Mouse (Mus musculus): ENCODE data around the gene Ctrl.
A peak's percentile ranks its signal among the peaks of the same experiment; 100 is the strongest.
"Not testable (repeated sequence)": the region's sequence is repeated elsewhere in the genome, so short reads cannot be mapped to it uniquely, and the experiment has no call there.

Ctrl gene

DNA sequence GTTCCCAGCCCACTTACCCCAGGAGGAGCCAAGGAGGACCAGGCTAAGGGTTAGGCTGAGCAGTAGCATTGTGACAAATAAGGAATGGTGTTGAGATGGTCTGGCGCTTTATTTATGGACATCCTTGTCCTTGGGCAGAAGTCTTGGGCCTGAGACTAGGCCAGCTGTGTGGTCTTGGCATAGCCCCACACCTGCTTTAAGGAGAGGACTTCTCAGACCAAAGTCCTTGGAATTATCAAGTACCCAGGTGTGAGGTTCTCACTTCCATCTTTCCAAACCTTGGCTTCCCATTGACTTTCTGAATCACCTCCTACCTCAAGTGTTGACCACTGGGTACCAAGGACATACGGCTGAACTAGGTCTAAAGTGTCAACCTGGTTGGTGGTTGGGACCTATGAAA, at the start of gene Ctrl:
TSS of gene Ctrl (minus strand) at position 101 of the 400 bp plus-strand sequence.
- no peak for DNase-seq

DNA sequence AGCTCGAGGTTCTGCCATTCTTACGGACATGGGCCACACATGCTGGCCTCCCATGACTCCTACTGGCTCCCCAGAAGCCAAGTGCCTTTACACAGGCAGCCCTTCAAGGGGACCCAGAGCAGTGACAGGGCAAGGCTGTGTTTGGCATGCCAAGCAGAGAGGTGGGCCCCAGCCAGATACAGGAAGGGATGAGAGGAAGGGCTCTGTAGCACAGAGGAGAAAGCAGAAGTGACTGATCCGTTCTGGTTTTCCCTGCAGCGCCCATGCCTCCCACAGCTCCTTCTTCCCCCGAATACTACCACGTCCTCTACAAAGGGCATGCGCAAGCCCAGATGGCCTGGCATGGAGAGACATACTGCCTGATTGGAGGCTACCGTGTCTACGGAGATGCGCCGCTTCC, 49.7 kb upstream of the Ctrl start:
- DNase-seq: not testable (repeated sequence)

DNA sequence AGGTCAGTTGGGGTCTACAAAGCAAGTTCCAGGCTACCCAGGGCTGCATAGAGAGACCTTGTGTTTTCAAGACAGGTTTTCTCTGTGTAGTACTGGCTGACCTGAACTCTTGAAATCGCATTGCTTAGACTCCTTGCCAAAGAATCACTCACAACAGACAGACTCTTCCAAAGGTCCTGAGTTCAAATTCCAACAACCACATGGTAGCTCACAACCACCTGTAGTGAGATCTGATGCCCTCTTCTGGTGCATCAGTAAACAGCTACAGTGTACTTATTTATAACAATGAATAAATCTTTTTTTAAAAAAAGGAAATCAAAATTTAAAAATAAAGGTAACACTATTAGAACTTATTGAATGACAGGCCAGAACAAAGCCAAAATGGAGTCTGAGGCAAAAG, 47.5 kb upstream of the Ctrl start:
- DNase-seq: no peak

DNA sequence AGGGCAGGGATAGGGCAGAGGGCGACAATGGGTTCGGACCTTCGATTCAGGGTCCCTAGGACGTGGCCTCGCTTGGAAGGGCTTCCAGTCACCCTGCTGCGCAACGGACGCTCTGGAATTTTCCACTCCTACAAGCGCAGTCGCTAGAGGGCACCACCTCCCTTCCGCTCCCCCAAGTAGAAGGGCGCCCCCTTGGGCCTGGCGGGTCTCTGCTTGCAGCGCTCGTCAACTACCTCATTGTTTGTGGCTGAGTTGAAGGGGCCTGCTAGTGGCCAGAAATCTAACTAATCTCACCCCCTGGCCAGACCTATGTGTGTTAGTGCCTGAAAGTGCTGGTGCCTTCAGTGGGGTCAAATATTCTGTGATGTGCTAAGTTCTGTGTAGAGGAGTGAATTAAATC, 45.7 kb upstream of the Ctrl start, which contains the start of gene Dpep3:
TSS of gene Dpep3 (minus strand) at position 105 of the 400 bp plus-strand sequence.
- DNase-seq: no peak

DNA sequence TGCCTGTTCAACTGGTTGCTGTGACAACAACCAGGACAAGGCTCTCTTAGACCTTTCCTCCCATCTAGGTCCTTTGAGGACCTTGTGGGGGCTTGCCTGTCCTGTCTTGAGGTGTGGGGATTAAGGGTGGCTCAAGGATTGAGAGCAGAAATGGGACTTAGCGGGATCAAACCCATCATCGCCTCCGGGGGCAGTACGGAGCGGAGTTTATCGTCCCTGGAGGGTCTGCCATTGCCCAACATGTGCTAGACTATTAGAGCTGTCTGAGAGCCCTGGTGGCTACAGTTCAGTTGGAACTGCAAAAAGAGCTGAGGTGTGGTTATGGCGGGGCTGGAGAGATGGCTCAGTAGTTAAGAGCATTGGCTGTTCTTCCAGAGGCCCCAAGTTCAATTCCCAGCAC, 41.7 kb upstream of the Ctrl start:
- no peak for DNase-seq

DNA sequence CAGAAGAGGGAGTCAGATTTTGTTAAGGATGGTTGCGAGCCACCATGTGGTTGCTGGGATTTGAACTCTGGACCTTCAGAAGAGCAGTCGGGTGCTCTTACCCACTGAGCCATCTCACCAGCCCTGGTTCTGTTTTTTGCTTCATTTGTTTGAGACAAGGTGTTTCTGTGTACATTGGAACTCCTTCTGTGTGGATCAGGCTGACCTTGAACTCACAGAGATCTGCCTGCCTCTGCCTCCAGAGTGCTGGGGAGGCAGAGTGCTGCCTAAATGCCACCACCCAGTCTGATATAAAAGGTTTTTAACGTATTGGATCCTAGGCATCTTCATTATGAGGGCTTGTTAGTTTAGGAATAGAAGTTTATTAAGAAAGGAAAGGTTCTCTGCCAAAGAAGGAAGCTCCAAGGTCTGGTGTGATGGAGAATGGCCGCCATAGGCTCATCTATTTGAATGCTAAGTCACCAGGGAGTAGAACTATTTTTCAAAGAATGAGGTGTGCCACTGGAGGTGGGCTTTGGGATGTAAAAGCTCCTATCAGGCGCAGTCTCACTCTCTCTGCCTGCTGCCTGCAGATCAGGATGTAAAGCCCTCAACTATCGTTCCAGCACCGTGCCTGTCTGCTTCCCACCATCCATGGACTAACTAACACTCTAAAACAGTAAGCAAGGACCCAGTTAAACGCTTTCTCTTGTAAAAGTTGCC, 37.5 kb upstream of the Ctrl start:
- DNase-seq: no peak

DNA sequence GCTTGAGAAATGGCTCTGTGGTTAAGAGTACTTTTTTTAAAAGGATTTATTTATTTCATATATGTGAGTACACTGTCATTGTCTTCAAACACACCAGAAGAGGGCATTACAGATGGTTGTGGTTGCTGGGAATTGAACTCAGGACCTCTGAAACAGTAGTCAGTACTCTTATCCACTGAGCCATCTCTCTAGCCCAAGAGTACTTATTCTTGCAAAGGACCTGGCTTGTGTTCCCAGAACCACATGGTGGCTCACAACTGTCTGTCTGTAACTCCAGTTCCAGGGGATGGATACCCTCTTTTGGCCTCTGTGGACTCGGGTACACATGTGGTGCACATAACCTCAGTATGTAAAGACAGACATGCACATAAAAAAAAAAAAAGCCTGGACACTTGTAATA, 35.7 kb upstream of the Ctrl start:
- DNase-seq: no peak

DNA sequence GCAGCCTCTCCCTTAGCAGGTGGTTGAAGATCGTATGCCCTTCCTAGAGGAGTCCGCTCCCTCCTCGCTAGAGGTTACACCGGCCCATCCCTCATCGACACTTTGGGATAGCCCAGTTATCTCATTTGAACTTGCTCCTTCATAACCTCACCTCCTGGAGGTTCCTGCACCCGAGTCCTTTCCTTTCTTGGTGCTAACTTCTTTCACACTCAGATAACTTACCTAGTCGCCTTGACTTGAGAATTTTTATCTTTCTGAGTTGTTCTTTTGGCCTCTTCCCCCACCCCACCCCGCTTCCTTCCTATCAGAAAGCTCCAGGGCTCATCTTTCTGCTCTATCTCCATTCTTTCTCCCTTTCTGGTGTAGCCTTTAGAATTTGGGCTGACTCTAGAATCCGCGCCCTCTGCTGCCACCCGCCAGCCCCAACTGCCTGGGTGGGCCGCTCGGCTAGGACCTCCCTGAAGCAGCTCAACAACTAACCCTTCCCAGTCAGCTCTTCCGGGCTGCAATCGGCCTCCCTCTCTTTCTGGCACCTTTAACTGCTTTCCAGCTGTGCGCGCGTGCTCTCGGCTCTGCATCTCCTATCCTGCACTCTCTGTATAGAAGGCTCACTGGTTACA, 33.1 kb upstream of the Ctrl start:
- no peak for DNase-seq

DNA sequence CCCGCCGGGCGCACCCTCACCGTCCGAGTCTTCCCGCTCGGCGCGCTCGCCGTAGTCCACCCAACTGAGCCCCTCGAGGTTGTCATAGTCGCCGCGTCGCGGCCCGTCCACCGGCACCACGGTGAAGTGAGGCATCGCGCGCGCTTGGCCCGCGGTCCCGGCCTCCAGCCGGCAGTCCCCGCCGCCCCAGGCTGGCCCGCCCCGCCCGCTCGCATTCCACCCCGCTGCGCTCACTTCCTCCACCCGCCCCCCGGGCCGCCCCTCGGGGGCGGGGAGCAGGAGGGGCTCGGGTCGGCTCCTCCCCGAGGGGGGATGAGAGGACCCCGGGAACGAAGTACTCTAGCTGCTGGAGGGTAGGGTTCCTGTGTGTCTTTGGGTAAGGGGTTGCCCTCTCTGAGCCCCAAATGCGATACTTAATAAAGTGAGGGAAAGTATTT, 32.3 kb upstream of the Ctrl start, which contains the start of gene Slc12a4:
TSS of gene Slc12a4 (minus strand) at position 193 of the 437 bp plus-strand sequence.
- peak; percentile 77 for DNase-seq

DNA sequence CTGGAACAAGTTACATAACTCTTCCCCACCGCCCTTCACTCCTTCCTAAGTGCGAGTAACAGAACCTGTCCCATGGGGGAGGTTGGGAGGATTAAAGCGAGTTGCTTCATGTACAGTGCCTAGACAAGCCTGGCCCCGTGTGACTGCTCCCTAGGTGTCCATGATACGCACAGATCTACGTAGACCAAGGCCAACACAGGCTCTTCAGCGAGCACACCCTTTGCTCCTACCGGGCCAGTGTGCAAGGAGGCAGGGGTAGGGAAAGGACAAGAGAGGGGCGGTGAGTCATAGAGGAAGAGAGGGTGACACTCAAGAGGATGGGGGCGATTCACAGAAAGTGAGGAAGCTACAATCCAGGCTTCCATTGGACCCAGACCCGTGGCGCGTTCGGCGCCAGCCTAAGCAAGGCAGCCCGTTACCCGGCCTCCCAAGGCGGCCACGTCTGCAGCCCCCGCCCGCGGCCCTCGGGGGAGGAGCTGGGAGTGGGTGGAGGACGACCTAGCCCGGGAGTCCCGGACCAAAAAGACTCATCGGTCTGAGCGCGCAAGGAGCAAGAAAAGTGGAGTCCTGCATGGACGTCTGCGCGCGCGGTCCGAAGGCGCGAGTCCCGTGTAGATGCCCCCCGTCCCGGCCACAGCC, 31.7 kb upstream of the Ctrl start:
- peak; percentile 56 for DNase-seq

DNA sequence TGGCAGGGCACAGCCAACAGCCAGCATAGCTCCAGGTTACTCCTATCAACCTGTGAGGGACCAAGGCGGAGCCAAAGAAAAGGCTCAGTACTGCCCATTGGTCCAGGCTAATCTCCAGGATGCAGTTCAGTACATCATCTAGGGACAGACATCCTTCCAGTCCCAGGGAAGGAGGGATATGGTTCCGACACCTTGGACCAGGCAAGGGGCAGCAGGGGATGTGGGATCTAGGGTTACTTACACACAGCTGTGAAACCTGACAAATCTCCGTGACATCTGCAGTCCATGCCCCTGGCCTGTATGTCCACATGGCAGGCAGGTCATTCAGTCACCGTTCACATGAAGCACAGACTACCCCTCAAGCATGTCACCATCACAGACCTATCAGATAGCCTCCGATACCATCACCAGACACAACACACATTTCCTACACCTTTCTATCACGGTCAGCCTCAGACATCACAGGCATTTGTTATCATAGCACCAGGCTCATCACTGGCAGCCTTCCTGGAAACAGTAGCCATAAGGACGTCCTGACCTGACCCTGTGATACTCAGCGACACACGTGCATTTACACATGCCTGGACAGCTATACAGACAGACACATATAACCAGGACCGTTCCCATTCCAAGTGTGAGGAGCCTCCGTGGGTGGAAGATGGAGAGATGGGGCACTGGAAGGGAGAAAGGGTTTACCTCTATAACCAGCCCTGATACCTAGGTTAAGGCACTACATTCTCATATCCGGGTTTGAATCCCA, 31.0 kb upstream of the Ctrl start:
- no peak for DNase-seq

DNA sequence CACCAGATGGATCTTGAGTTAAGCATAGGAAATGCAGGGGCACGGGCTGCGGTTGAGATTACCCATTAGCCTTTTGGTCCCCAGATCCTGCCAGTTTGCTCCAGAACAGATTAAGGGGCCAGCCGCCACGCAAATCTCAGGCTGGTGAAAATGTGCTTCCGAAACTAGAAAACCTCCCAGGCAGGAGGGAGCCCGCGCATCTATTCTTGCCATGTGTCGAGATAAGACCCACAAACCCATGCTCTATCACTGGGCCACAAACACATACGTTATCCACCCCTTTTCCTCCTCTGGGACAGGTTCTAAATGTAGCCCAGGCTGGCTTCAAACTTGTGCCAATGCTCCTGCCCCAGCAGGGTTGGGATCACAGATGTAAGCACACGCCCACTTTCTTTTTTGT, 27.9 kb upstream of the Ctrl start:
- no peak for DNase-seq

DNA sequence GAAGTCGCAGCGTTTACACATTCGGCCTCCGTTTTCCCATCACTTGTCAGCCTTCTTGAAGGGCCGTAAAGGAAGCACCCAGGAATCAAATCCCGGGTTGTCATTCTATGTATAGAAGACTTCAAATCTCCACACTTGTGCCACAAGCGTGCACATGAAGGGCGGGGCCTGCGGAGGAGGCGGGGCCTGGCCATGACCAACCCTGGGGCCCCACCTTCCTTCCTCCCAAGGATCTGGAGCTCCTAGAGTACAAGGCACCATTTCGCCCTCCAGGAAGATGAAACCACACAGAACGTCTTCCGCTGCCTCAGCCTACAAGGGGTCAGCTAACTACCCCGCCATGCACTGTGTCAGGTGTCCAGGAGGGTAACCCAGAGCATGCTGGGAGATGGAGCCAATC, 27.4 kb upstream of the Ctrl start:
- DNase-seq: no peak

DNA sequence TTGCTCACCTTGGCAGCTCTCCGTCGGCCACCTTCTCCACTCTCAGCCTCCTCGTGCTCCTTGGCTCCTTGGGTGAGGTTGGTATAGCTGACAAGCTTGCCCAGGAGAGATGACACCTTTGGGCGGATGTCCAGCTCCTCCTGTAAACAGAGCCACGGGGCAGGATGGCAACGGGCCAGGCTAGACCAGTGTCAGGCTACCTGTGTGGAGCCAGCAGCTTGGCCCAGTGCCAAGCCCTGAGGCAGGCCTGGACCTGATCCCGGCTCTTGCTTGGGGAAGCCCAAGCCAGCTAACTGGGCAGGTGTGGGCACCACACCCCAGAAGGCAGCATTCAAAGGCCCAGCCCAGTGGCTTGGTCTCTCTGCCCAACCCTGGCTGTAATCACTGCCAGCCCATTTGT, 25.7 kb upstream of the Ctrl start:
- peak; percentile 85 for DNase-seq

DNA sequence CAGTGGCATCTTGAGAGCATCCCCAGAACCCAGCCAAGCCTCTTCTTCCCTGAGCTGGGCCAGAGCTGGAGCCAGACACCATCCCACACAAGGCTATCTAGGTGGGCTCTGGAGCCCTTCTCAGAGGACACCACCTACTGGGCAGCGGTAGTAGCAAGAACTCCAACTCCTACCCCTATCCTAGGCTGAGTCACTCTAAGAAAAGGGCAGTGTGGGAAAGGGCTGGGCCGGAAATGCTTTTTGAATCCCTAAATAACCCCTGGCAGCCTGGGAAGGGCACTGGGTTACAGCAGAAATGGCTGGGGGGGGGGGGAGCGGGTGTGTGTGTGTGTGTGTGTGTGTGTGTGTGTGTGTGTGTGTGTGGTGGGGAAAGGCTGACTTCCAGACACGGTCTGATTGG, 24.2 kb upstream of the Ctrl start:
- peak; percentile 49 for DNase-seq

DNA sequence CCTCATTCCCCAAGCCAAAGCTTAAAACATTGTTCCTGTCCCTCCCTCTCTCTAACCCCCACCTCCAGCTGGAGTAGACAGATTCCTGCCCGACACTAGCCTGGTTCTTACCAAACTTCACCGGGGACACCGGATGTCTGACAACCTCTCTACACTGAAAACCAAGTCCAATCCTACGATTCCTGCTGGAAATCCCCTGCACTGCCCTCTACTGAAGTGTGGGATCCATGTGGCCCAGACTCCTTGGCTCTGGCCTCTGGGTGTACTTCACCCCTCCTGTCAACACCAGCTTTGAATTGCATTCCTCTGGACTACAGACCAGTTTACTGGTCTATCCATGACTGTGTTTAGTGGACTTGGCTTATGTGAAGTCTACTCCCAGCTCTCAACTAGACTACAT, 22.9 kb upstream of the Ctrl start:
- no peak for DNase-seq

DNA sequence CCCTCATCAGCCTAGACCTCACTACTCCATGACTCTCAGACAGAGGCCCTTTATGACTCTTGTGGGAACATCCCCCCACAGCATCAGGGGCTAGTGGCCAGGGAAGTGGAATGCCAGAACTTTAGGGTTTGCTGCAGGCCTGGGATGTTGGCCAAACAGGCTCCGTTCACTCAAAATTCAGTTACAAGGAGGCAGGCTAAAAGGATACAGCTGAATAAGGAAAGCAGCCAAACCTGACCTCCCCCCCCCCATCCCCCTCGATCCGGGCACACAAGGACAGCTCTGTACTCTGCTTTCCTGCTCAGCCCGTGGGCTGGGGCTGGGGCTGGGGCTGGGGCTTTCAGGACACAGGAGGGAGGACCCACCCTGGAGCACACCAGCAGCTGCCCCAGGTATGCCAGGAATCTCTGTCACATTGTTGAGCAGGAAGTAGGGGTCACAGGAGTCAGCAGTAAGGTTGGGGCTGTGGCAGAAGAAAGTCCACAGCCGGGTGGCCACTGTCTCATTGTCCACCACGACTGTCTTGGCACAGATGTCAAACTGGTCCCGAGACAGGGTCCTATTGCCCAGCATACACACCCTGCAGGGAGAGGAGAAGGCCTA, 17.5 kb upstream of the Ctrl start:
- DNase-seq: peak; percentile 38

DNA sequence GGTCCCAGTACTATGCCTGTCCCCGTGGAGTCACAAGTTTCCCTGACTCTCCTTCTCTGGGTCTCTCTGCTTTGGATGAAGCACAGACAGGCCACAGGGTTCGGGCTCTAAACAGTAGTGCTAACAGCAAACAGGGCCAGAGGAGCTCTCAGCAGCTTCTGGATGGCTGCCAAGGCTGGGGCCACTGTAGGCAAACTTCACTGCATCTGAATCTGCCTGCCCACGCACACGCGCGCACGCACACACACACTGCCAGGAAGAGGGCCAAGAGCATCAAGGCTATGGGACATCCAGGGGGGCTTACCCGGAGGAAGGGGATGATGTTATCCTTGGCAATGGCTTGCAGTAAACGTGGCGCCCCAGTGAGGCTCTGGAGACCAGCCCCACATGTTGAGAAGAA, 15.7 kb upstream of the Ctrl start:
- no peak for DNase-seq

DNA sequence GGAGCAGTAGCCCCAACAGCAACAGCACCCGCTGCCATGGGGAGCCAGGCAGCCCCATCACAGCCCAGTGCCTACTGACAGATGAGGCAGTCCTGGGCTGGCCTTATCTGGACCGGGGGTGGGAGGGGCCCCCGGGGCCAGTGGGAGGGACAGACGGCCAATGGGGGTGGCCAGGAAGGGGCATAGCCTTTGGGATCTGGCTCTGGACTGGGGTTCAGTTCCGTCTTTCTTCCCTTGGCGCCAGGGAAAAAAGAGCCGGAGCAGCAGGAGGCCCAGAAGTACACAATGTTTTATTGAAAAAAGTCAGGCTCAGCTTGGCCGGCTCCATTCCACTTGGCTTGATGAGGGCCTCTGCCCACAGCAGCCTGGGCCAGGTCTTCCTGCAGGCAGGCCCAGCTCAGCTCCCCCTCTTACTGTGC, 9.7 kb upstream of the Ctrl start, which contains the start of gene Lcat:
TSS of gene Lcat (minus strand) at position 62 of the 419 bp plus-strand sequence.
- DNase-seq: no peak

DNA sequence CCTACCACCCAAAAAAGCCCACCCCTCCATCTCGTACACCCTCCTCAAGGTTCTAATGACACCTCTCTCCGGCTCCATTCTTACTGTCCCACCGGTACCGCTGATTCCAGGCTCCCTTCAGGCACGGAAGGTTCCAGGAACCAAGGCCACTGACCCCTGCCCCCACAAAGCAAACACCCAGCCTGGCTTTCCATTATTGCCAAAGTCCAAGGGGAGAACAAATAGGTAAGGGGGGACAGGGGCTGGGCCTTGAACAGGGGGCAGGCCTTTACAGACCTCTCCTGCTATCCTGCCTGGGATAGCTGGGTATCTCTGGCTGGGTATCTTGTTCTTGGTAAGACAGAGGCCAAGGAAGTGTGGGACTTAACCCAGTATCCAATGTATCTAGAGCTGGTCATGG, 8.9 kb upstream of the Ctrl start:
- no peak for DNase-seq

DNA sequence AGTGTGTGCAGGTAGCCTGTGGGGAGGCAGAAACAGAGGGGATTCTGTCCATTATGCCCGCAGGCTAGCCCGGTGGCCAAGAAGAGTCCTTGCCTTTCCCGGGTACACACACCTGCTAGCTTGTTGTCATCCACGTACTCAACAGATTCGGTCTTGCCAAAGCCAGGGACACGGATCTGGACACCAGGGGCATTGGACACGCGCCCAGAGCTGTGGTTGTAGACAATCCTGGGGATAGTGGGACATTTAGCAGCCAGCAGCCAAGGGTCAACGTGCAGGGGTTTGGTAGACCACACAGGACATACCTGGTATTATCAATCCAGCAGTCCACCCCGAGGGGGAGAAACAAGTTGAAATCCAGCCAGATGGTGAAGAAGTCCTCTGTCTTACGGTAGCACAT, 8.4 kb upstream of the Ctrl start:
- DNase-seq: no peak

DNA sequence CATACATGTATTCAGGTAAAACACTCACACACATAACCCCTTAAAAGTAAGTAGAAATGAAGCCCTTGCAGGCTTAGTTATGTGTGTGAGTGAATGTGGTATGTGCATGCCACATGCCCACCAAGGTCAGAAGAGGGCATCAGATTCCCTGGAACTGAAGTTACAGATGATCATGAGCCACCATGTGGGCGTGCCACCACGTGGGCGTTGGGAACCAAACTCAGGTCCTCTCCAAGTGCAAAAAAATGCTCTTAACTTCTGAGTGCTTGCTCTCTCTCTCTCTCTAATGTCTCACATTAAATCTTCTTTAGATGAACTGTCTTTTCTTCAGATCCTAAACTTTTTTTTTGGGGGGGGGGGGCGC, 4.6 kb upstream of the Ctrl start, which contains the start of gene Psmb10:
TSS of gene Psmb10 (minus strand) at position 139 of the 364 bp plus-strand sequence.
- DNase-seq: no peak

Measured in kidney, adult 18-20 months (tissue).